Mouse (Mus musculus) frontal cortex, postnatal 14 days (tissue): ENCODE results near the gene Rgs6.

Experiments
- DNase-seq, 2 experiments: peaks; one replicate each; pipeline ENCODE4 v3.0.0; 2022; ENCODE audit warnings: low spot score in 2 of 2

Rgs6 gene

GRCm38 (mm10) chr12:83131405-83131804 lies 543.3 kb downstream of the Rgs6 start:
- no peak for DNase-seq

GRCm38 (mm10) chr12:83133827-83134226 lies 545.7 kb downstream of the Rgs6 start:
- DNase-seq = peak in 1 of 2 experiments; percentile 34

- no peak for DNase-seq
Observed at GRCm38 (mm10) chr12:83136031-83136430, 547.9 kb downstream of the Rgs6 start.

- DNase-seq = no peak
Observed at GRCm38 (mm10) chr12:83136460-83136859, 548.4 kb downstream of the Rgs6 start.

DNA sequence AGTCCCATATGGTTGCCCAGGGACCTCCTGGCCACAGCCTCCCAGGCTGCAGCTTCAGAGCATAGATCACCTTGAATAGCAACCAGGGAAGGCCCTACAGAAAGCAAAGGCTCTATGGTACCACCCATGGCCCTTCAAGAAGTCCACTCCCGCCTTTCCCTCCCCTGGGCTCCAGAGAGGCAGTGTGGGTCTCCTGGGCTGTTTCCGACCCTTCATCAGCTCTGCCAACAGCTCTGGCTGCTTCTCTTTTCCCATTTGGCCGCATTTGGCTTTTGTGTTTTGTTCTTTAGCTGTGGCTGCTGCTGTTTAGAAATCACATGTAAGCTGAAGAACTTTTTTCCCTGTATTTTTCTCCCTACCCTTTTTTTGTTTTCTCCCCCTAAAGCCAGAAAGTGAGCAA lies 548.9 kb downstream of the Rgs6 start:
- DNase-seq = no peak

- DNase-seq = no peak
Observed at GRCm38 (mm10) chr12:83141164-83141563, 553.1 kb downstream of the Rgs6 start.

DNA sequence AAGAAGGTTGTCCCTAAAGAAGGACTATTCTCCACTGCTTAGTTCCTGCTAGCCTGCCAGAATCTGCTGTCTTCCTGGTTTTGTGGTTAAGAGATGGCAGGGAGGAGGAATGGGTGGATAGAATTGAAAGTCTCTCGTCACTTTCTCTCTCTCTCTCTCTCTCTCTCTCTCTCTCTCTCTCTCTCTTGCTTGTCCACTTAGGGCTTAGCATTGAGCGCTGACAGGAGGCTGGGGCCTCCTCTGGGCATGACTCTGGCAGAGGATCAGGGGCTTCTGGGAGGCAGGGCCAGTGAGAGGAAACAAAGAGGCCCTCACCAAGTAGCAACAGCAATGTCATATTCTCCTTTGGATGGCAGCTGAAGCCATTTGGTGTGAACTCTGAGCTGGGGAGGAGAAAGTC lies 554.4 kb downstream of the Rgs6 start:
- no peak for DNase-seq

DNA sequence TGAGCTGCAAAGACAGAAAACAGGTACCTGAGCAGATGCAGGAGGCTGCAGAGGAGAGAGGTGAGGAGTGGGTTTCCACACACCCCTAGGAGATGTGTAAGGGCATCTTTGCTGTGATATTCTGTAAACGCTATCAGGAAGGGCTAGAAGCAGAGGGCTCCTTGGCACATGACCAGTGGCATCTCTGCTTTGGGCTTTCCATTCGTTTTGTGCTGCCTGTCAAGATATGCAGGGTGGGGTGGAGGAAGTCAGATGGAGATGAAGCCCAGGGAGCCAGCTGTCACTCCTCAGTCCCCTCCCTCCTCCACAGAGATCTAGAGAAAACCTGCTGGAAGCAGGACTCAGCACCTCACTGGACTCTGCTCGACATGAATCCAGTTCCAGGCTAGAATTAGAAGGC lies 555.0 kb downstream of the Rgs6 start:
- DNase-seq = no peak

DNA sequence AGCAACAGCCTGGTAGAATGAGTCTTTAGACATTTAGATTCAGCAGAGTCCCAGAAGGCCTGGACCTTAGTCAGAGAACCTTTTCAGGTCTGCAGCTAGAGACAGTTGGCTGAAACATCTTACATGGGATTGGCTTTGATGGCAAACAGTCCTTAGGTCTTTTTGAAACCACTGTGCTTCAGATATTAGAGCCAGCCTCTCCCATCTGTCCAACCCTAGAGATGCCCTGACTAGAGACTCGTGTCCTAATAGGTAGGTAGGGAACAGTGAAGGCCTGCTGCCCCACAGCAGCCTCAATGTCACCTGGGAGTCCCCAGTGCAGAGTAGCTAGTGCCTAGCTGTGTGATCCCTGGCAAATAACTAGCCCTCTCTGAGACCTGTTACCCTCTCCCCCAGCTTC lies 555.5 kb downstream of the Rgs6 start:
- no peak for DNase-seq

DNA sequence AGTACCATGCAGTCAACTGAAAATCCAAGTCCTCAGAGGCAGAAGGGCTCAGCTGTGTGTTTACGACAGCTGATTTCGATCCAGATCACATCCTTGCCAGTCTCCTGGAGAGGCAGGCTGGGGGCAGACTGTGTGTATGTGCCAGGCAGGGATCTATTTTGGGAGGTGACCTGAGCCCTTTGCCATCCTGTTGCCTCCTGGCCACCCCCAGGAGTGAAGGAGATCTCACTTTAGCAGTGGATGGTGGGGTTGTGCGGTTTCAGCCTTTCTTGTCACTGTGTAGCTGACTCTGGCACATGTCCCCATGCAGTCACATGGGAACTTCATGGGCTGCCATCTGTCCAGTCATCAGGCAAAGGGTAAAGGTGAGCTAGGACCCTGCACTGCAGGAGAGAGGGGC lies 557.0 kb downstream of the Rgs6 start:
- DNase-seq = no peak

DNA sequence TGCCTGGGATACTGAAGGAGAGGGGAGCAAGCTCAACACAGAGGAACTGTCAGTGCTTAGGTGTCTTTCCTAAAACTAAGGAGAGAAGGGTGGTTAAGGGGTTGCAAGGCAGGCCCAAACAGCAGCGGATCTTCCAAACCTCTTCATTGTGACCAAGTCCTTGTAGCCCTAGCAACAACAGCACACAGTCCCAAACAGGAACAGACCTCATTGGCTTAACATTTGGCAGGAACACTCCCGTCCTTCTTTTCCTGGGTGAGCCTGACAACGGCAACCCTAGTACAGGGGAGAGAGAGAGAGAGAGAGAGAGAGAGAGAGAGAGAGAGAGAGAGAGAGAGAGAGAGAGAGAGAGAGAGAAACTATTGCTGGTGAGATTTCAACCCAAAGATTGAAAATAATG lies 557.8 kb downstream of the Rgs6 start:
- DNase-seq = no peak

- no peak for DNase-seq
Observed at GRCm38 (mm10) chr12:83146917-83147316, 558.8 kb downstream of the Rgs6 start.

GRCm38 (mm10) chr12:83150030-83150429 lies 561.9 kb downstream of the Rgs6 start:
- no peak for DNase-seq

GRCm38 (mm10) chr12:83150813-83151212 lies 562.7 kb downstream of the Rgs6 start:
- no peak for DNase-seq

DNA sequence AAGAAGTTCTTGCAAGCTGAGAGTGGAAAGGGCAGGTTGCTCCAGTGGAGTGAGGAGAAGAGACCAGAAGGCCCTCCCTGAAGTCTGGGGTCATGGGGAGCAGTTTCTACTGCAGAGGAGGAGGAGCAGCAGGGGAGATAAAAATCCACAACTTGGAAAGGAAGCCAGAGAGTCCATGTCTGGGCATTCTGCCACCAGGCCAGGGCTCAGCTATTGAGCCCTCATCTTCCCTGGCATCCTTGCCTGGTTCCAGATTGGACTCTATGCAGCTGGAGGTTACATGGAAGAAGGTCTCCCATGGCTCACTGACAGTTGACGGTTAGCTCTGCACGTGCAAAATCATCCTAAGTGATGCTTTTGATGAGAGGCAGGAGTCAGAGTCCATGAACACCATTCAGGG lies 563.4 kb downstream of the Rgs6 start:
- DNase-seq = no peak

- no peak for DNase-seq
Observed at GRCm38 (mm10) chr12:83160211-83160610, 572.1 kb downstream of the Rgs6 start.

DNA sequence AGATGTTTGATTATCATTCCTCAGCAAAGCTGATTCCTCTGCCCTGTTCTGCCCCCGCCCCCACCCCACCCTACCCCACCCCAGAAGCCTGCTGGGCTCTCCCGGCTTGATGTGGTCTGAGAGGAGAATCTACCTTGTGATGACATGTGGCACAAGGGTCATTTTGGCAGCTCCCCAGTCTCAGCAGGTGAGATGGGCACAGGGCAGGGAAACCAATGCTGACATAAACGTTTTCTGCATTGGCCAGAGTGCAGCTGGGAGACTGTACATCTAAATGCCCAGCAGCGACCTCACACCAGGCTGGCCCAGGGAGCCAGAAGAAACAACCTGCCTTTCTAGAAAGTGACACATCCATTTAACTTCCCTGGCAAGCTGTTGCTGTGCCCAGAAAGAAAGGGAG lies 572.6 kb downstream of the Rgs6 start:
- no peak for DNase-seq

DNA sequence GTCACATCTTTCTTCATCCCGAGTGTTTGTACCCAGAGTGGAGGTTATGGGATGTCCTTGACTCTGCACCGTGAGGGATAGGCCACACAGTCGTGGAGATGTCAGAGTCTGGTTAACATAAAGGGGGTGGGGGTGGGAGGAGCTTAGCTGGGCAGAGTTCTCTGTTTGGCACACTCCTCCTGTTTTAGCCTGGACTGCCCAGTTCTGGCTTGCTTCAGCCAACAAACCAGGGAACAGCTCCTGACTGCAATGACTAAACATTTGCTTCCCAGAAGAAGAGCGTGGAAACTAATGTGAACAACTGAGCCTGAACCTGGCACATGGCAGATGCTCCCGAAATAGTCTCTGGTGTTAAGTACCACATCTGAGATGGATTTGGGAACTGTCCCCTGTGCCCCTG lies 575.6 kb downstream of the Rgs6 start:
- no peak for DNase-seq

GRCm38 (mm10) chr12:83165058-83165457 lies 577.0 kb downstream of the Rgs6 start:
- DNase-seq = no peak

DNA sequence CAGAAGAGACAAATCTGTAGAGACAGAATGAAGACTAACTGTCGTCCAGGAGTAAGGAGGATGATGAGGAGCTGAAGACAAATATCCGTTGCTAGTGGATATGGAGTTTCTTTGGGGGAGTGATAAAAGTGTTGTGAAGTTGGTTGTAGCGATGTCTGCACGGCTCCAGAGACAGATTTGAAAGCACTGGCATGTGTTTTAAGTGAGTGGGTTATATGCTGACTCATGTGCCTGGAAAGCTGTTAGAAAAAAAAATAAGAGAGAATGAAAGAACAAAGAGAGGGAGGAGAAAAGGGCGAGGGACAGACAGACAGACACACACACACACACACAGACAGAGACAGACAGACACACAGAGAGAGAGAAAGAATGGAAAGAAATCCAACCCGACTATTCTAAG lies 580.2 kb downstream of the Rgs6 start:
- no peak for DNase-seq

GRCm38 (mm10) chr12:83169495-83170209 lies 581.6 kb downstream of the Rgs6 start:
- DNase-seq = no peak

GRCm38 (mm10) chr12:83178770-83179169 lies 590.7 kb downstream of the Rgs6 start:
- no peak for DNase-seq

DNA sequence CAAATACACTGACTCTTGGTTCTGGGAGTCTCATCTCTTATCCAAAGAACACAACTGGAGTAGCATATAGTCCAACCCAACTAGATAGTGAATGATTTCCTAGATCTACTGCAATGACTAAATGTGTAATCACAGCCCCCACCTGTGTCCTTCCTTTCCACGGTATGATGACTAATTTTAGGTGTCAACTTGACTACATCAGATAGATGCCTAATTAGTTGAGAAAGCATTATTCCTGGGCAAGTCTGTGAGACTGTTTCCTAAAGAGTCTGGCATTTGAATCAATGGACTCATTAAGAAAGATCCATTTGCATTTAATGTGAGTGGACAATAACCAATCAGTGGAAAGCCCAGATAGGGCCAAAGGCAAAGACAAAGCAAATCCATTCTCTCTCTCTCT lies 591.8 kb downstream of the Rgs6 start:
- DNase-seq = no peak

GRCm38 (mm10) chr12:83180561-83180960 lies 592.5 kb downstream of the Rgs6 start:
- DNase-seq = no peak
